Mouse (Mus musculus): ENCODE results near the gene Pla2g15.
"Not testable (repeated sequence)": the region's sequence is repeated elsewhere in the genome, so short reads cannot be mapped to it uniquely, and the experiment has no call there.

Gene Pla2g15

GRCm38 (mm10) chr8:106169934-106170480, 19.8 kb downstream of the Pla2g15 start:
- no peak for DNase-seq

- no peak for DNase-seq
Measured at GRCm38 (mm10) chr8:106173566-106173965, 23.4 kb downstream of the Pla2g15 start.

GRCm38 (mm10) chr8:106176891-106177290, 26.7 kb downstream of the Pla2g15 start:
- no peak for DNase-seq

- DNase-seq: no peak
Measured at GRCm38 (mm10) chr8:106177594-106177993, 27.4 kb downstream of the Pla2g15 start.

GRCm38 (mm10) chr8:106178428-106178827, 28.2 kb downstream of the Pla2g15 start:
- no peak for DNase-seq

- no peak for DNase-seq
Measured at GRCm38 (mm10) chr8:106185628-106186270, 35.5 kb downstream of the Pla2g15 start.

- no peak for DNase-seq
Measured at GRCm38 (mm10) chr8:106186394-106186793, 36.2 kb downstream of the Pla2g15 start.

- no peak for DNase-seq
Measured at GRCm38 (mm10) chr8:106189162-106189561, 39.0 kb downstream of the Pla2g15 start.

- no peak for DNase-seq
Measured at GRCm38 (mm10) chr8:106191639-106192038, 41.4 kb downstream of the Pla2g15 start.

- DNase-seq: no peak
Measured at GRCm38 (mm10) chr8:106193162-106193561, 43.0 kb downstream of the Pla2g15 start.

- DNase-seq: no peak
Measured at GRCm38 (mm10) chr8:106194062-106194461, 43.9 kb downstream of the Pla2g15 start.

- DNase-seq: no peak
Measured at GRCm38 (mm10) chr8:106198741-106199140, 48.5 kb downstream of the Pla2g15 start.

- not testable (repeated sequence) for DNase-seq
Measured at GRCm38 (mm10) chr8:106199596-106199995, 49.4 kb downstream of the Pla2g15 start.

GRCm38 (mm10) chr8:106210035-106210731, 60.0 kb downstream of the Pla2g15 start:
- DNase-seq: no peak

GRCm38 (mm10) chr8:106210821-106211345, 60.7 kb downstream of the Pla2g15 start, which contains the start of the genes Slc7a6os and Prmt7:
Slc7a6os (minus strand) TSS chr8:106210935.
Prmt7 (plus strand) TSS chr8:106210936.
- DNase-seq: peak; percentile 95

GRCm38 (mm10) chr8:106211421-106211820, 61.2 kb downstream of the Pla2g15 start:
- DNase-seq: no peak

GRCm38 (mm10) chr8:106213959-106214358, 63.8 kb downstream of the Pla2g15 start:
- DNase-seq: no peak
